ENCODE assay signal across 21 mouse cellular contexts in genomic region chr5:38205303-38205726, GRCm38 (mm10). TPM values are rescaled to one million over a fixed set of nuclear protein-coding genes. Genes with fewer than 3 reads are reported as not detected.
DNase-seq lines count a peak whose midpoint lies in the region; ATAC-seq and TF ChIP-seq lines count a peak whose summit lies in the region.
"Had no signal": no experiment of that assay in that cellular context is flagged by ENCODE, and none has a peak within 500 bp of the region (broad histone marks: within the 10 kb centered on the region; RNA-seq: fewer than 3 reads in every experiment).

No protein-coding gene starts in this region.

- H3K27ac ChIP-seq in forebrain, postnatal 0 days (ENCODE audit: low read depth, low read length), result no peak overlapping the region
- no peak overlapping the region for H3K27ac ChIP-seq in forebrain, embryonic 15.5 days (replicated peaks)
- H3K27ac ChIP-seq in left cerebral cortex, adult 2 months, result peak overlapping the region; percentile 71; the same call in 1 of the 2 replicates
- H3K27ac ChIP-seq: heart, adult 2 months; heart, embryonic 15.5 days; limb, embryonic 15.5 days; stomach, embryonic 15.5 days had no signal

- H3K9ac ChIP-seq in forebrain, postnatal 0 days, result no peak overlapping the region
- no peak overlapping the region for H3K9ac ChIP-seq in forebrain, embryonic 15.5 days (replicated peaks)
- H3K9ac ChIP-seq: heart, embryonic 15.5 days; limb, embryonic 15.5 days; stomach, embryonic 15.5 days had no signal

- no peak overlapping the region for H3K4me2 ChIP-seq in forebrain, postnatal 0 days (ENCODE audit: low read depth)
- no peak overlapping the region for H3K4me2 ChIP-seq in forebrain, embryonic 15.5 days (replicated peaks)
- H3K4me2 ChIP-seq: heart, embryonic 15.5 days; limb, embryonic 15.5 days; stomach, embryonic 15.5 days had no signal

- WGBS in forebrain, postnatal 0 days, result 67% methylated on average over 7 of the region's 7 CpGs
- 85% methylated on average over 7 of the region's 7 CpGs for WGBS in forebrain, embryonic 15.5 days

- no peak for DNase-seq in forebrain, postnatal 0 days
- no peak for DNase-seq in left cerebral cortex, adult 2 months (ENCODE audit: extremely low spot score in 1 of 2, low spot score in 2 of 2)
- DNase-seq in left cerebral cortex, adult 11 months (ENCODE audit: low spot score), result no peak
- DNase-seq in right cerebral cortex, adult 18-20 months, result peak; percentile 24
- no peak for DNase-seq in right cerebral cortex, postnatal 10 days (ENCODE audit: low spot score in 2 of 2)
- DNase-seq in telencephalon, adult 2 months (ENCODE audit: low read depth, low spot score), result peak; percentile 47
- no peak for DNase-seq in lung, postnatal 14 days
- DNase-seq: adrenal gland, adult 2 months; gastrocnemius, postnatal 25 days; heart, adult 2 months; heart, postnatal 4 days; kidney, adult 18-20 months; kidney, postnatal 14 days; lung, adult 2 months; lung, postnatal 36 days; right cerebral cortex, postnatal 14 days; thymus, adult 2 months had no signal

- H3K27me3 ChIP-seq in forebrain, postnatal 0 days (ENCODE audit: insufficient read depth, low read length), result no peaks in the 10 kb centered on the region
- no peaks in the 10 kb centered on the region for H3K27me3 ChIP-seq in forebrain, embryonic 15.5 days
- H3K27me3 ChIP-seq: heart, embryonic 15.5 days; limb, embryonic 15.5 days; stomach, embryonic 15.5 days had no signal

- intact Hi-C loops in left cerebral cortex, adult 2 months (cut with DNase I), result no loop called here

- H3K36me3 ChIP-seq in forebrain, postnatal 0 days (ENCODE audit: insufficient read depth), result peaks cover 70% of the 10 kb centered on the region
- peaks cover 62% of the 10 kb centered on the region for H3K36me3 ChIP-seq in forebrain, embryonic 15.5 days

- TF ChIP-seq CTCF in forebrain, postnatal 0 days (IDR thresholded peaks at IDR 0.05; ENCODE audit: low read depth), result no peak
- TF ChIP-seq CTCF in left cerebral cortex, adult 2 months (IDR thresholded peaks at IDR 0.05), result no peak

- ATAC-seq in forebrain, postnatal 0 days, result peak; percentile 63
- ATAC-seq in forebrain, embryonic 15.5 days (replicated peaks), result no peak

- H3K9me3 ChIP-seq in forebrain, postnatal 0 days (ENCODE audit: low read length), result no peaks in the 10 kb centered on the region
- H3K9me3 ChIP-seq in forebrain, embryonic 15.5 days, result no peaks in the 10 kb centered on the region
- H3K9me3 ChIP-seq: heart, embryonic 15.5 days; limb, embryonic 15.5 days; stomach, embryonic 15.5 days had no signal

- no peaks in the 10 kb centered on the region for H3K4me1 ChIP-seq in forebrain, postnatal 0 days (ENCODE audit: insufficient read depth)
- peaks cover 18% of the 10 kb centered on the region for H3K4me1 ChIP-seq in forebrain, embryonic 15.5 days
- H3K4me1 ChIP-seq: limb, embryonic 15.5 days; stomach, embryonic 15.5 days had no signal

- no peak overlapping the region for H3K4me3 ChIP-seq in forebrain, postnatal 0 days (ENCODE audit: low read depth, low read length)
- H3K4me3 ChIP-seq in forebrain, embryonic 15.5 days, result no peak overlapping the region
- no peak overlapping the region for H3K4me3 ChIP-seq in left cerebral cortex, adult 2 months
- H3K4me3 ChIP-seq: heart, adult 2 months; heart, embryonic 15.5 days; limb, embryonic 15.5 days; stomach, embryonic 15.5 days had no signal

RNA-seq across cellular contexts. Expression of gene Zbtb49, which starts 14.9 kb away (rescaled TPM):
- 32.3 and 40.5 TPM in 2 replicates for total RNA-seq in forebrain, postnatal 0 days (2014; rRNA removed)
- polyA plus RNA-seq in forebrain, postnatal 0 days (2015; fragmentation: Nextera tagmentation; extraction: Ambion mirVana), result 10.3 and 13.9 TPM in 2 replicates
- 25.7 and 26.4 TPM in 2 replicates for polyA plus RNA-seq in forebrain, embryonic 15.5 days (2015; fragmentation: Nextera tagmentation; extraction: Ambion mirVana)
- total RNA-seq in left cerebral cortex, adult 2 months (2021), result 10 to 100 TPM; 21.1 to 22.9 TPM

RNA-seq across cellular contexts. Expression of gene Lyar, which starts 15.0 kb away (rescaled TPM):
- 14.0 and 27.1 TPM in 2 replicates for total RNA-seq in forebrain, postnatal 0 days (2014; rRNA removed)
- polyA plus RNA-seq in forebrain, postnatal 0 days (2015; fragmentation: Nextera tagmentation; extraction: Ambion mirVana), result 40.5 and 41.8 TPM in 2 replicates
- polyA plus RNA-seq in forebrain, embryonic 15.5 days (2015; fragmentation: Nextera tagmentation; extraction: Ambion mirVana), result 53.7 and 58.0 TPM in 2 replicates
- 10 to 100 TPM; 10.7 to 12.1 TPM for total RNA-seq in left cerebral cortex, adult 2 months (2021)

RNA-seq across cellular contexts. Expression of gene Nsg1, which starts 45.6 kb away (rescaled TPM):
- 1,532 and 1,817 TPM in 2 replicates for total RNA-seq in forebrain, postnatal 0 days (2014; rRNA removed)
- 1,881 and 1,970 TPM in 2 replicates for polyA plus RNA-seq in forebrain, postnatal 0 days (2015; fragmentation: Nextera tagmentation; extraction: Ambion mirVana)
- 1,162 and 1,219 TPM in 2 replicates for polyA plus RNA-seq in forebrain, embryonic 15.5 days (2015; fragmentation: Nextera tagmentation; extraction: Ambion mirVana)
- total RNA-seq in left cerebral cortex, adult 2 months (2021), result 100 to 1,000 TPM; 417 to 506 TPM

RNA-seq across cellular contexts. Expression of gene Tmem128, which starts 54.7 kb away (rescaled TPM):
- 96.9 and 99.0 TPM in 2 replicates for total RNA-seq in forebrain, postnatal 0 days (2014; rRNA removed)
- polyA plus RNA-seq in forebrain, postnatal 0 days (2015; fragmentation: Nextera tagmentation; extraction: Ambion mirVana), result 105 and 106 TPM in 2 replicates
- polyA plus RNA-seq in forebrain, embryonic 15.5 days (2015; fragmentation: Nextera tagmentation; extraction: Ambion mirVana), result 94.0 and 95.0 TPM in 2 replicates
- total RNA-seq in left cerebral cortex, adult 2 months (2021), result 10 to 100 TPM; 30.1 to 34.1 TPM

Comparison
In these comparisons a context has a peak if more than half of its experiments do, and no peak if none do; other contexts are left out.
1. DNase-seq: peak in right cerebral cortex, adult 18-20 months (single experiment) and telencephalon, adult 2 months (single experiment); none in forebrain, postnatal 0 days (single experiment), left cerebral cortex, adult 2 months (0 of 2), left cerebral cortex, adult 11 months (single experiment), right cerebral cortex, postnatal 10 days (0 of 2) and lung, postnatal 14 days (single experiment).